Mouse (Mus musculus): ENCODE data around the gene Mcm2. TPM values are rescaled to one million over a fixed set of nuclear protein-coding genes. Genes with fewer than 3 reads are reported as not detected.
A peak's percentile ranks its signal among the peaks of the same experiment; 100 is the strongest.

The Mcm2 gene
- polyA plus RNA-seq, 1 experiment from 2014 or later, result 24.2 TPM

DNA sequence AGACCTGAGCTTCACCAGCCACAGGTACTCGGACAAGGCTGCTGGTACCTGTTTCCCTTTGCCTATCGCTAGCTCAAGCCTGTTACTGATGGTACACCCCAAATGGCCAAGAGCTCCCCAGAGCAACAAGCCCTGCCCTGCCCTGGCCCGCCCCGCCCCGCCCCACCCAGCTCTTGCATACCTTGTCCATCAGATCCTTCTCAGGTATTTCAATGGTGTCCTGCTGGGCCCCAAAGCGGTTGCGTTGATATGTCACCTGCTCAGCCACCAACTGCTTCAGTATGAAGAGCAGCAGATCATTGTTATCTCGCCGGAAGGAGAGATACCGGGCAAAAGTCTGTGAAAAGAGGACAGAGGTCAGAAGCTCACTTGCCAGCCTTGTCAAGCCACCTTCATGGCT, 14.4 kb downstream of the Mcm2 start:
- DNase-seq (ENCODE audit: low spot score) (no peak), ATAC-seq (ENCODE audit: low FRiP score, low TSS enrichment) (no peak)
- Histone ChIP-seq H3K9me3 (ENCODE audit: control insufficient read depth, low read length) (no peaks in the 10 kb centered on the region), H3K9ac (ENCODE audit: low read length) (no peak overlapping the region), H3K36me3 (ENCODE audit: control insufficient read depth, insufficient read depth, low read length) (peaks cover 15% of the 10 kb centered on the region), H3K27me3 (ENCODE audit: control insufficient read depth, insufficient read depth, low read length) (no peaks in the 10 kb centered on the region), H3K27ac (replicated peaks) (no peak overlapping the region), H3K4me2 (replicated peaks; ENCODE audit: low read depth) (no peak overlapping the region), H3K4me1 (replicated peaks; ENCODE audit: control insufficient read depth, insufficient read depth) (no peaks in the 10 kb centered on the region), H3K4me3 (ENCODE audit: low read depth, low read length) (no peak overlapping the region)
- TF ChIP-seq CTCF (IDR thresholded peaks at IDR 0.05; ENCODE audit: low read depth) (no peak), EP300 (optimal IDR thresholded peaks at IDR 0.05) (no peak)
- WGBS, result 80% methylated on average over 10 of the region's 10 CpGs

DNA sequence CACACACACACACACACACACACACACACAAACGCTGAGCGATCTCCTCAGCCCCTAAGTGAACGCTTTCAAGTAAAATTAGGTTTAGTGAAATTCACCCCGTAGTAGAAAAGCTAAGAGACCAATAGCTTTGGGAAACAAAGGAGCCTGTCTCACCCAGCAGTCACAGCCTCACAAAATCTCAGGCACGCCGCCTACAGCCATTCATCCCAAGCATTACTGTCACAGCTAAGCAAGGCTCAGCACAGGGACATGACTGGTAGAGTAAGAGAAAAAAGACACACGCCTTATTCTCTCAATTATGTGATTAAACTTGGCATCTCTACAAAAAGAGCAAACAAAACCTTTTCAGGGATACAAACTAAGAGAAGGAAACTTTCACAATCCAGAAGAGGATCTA, 17.2 kb downstream of the Mcm2 start:
- 71% methylated on average over 7 of the region's 7 CpGs for WGBS
- Histone ChIP-seq H3K9me3 (ENCODE audit: control insufficient read depth, low read length) (no peaks in the 10 kb centered on the region), H3K27me3 (ENCODE audit: control insufficient read depth, insufficient read depth, low read length) (no peaks in the 10 kb centered on the region), H3K4me2 (replicated peaks; ENCODE audit: low read depth) (no peak overlapping the region), H3K27ac (replicated peaks) (no peak overlapping the region), H3K36me3 (ENCODE audit: control insufficient read depth, insufficient read depth, low read length) (peaks cover 6% of the 10 kb centered on the region; the same call in 1 of the 2 replicates), H3K4me1 (replicated peaks; ENCODE audit: control insufficient read depth, insufficient read depth) (no peaks in the 10 kb centered on the region), H3K4me3 (ENCODE audit: low read depth, low read length) (no peak overlapping the region), H3K9ac (ENCODE audit: low read length) (no peak overlapping the region)
- DNase-seq (ENCODE audit: low spot score) (no peak), ATAC-seq (ENCODE audit: low FRiP score, low TSS enrichment) (no peak)
- TF ChIP-seq CTCF (IDR thresholded peaks at IDR 0.05; ENCODE audit: low read depth) (no peak), EP300 (optimal IDR thresholded peaks at IDR 0.05) (no peak)

DNA sequence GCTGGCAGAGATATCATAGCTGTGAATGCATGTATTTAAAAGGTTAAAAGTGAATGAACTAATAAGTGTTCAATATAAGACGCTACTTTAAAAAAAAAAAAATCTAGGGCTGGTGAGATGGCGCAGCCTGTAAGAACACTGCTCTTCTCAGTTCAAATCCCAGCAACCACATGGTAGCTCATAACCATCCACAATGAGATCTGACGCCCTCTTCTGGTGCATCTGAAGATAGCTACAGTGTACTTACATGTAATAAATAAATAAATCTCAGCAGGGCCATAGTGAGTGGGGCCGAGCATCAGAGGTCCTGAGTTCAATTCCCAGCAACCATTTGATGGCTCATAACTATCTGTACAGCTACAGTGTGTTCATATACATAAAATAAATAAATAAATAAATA, 19.1 kb downstream of the Mcm2 start:
- Histone ChIP-seq H3K36me3 (ENCODE audit: control insufficient read depth, insufficient read depth, low read length) (peaks cover 6% of the 10 kb centered on the region; the same call in 1 of the 2 replicates), H3K4me3 (ENCODE audit: low read depth, low read length) (no peak overlapping the region), H3K4me1 (replicated peaks; ENCODE audit: control insufficient read depth, insufficient read depth) (no peaks in the 10 kb centered on the region), H3K4me2 (replicated peaks; ENCODE audit: low read depth) (no peak overlapping the region), H3K9ac (ENCODE audit: low read length) (no peak overlapping the region), H3K27ac (replicated peaks) (no peak overlapping the region), H3K27me3 (ENCODE audit: control insufficient read depth, insufficient read depth, low read length) (no peaks in the 10 kb centered on the region), H3K9me3 (ENCODE audit: control insufficient read depth, low read length) (no peaks in the 10 kb centered on the region)
- ATAC-seq (ENCODE audit: low FRiP score, low TSS enrichment), result no peak
- TF ChIP-seq CTCF (IDR thresholded peaks at IDR 0.05; ENCODE audit: low read depth), result peak; percentile 43; the same call in 1 of the 2 replicates
- no peak for TF ChIP-seq EP300 (optimal IDR thresholded peaks at IDR 0.05)
- 64% methylated on average over 4 of the region's 4 CpGs for WGBS
- no peak for DNase-seq (ENCODE audit: low spot score)

DNA sequence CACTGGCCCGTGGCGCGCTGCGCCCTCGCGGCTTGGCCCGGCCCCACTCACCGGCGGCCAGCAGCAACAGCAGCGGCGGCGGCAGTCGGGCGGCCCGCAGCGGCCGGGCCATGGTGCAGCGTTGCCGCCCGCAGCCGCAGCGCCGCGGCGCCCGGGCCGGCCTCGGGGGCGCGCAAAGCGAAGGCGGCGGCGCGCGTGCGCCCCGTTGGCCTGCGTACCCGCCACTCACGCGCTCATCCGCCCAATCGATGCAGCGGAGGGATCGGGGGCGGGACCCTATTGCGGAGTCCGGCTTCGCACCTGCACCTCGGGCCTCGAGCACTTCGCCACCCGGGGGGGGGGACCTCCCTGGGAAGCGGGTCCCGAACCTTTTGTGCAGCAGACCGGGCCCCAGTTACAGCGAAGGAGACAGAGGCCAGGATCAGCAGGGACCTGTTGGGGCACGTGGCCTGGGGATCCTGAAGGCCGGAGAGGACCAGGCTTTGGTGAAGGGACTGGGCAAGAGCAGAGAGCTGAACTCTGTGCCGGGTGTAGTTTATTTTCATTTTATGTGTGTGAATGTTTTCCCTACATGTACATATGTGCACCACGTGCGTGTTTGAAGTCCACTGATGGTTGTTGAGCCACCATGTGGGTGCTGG, 23.6 kb downstream of the Mcm2 start, which contains the start of gene Podxl2:
TSS of gene Podxl2 (minus strand) at position 177 of the 641 bp plus-strand sequence.
- H3K9me3 ChIP-seq (ENCODE audit: control insufficient read depth, low read length), result no peaks in the 10 kb centered on the region
- ATAC-seq (ENCODE audit: low FRiP score, low TSS enrichment) (peak; percentile 72), DNase-seq (ENCODE audit: low spot score) (peak; percentile 71)
- TF ChIP-seq CTCF (IDR thresholded peaks at IDR 0.05; ENCODE audit: low read depth) (no peak), EP300 (optimal IDR thresholded peaks at IDR 0.05) (no peak)
- H3K9ac ChIP-seq (ENCODE audit: low read length), result peak within 1 kb of the TSS; percentile 68
- no peak within 1 kb of the TSS; the same call in 1 of the 2 replicates for H3K27ac ChIP-seq (replicated peaks)
- peak within 1 kb of the TSS; percentile 97 for H3K4me2 ChIP-seq (replicated peaks; ENCODE audit: low read depth)
- peak within 1 kb of the TSS; percentile 67 for H3K4me3 ChIP-seq (ENCODE audit: low read depth, low read length)
- 7% methylated on average over 47 of the region's 63 CpGs for WGBS
- no peaks in the 10 kb centered on the region for H3K36me3 ChIP-seq (ENCODE audit: control insufficient read depth, insufficient read depth, low read length)
- no peaks in the 10 kb centered on the region for H3K27me3 ChIP-seq (ENCODE audit: control insufficient read depth, insufficient read depth, low read length)
- H3K4me1 ChIP-seq (replicated peaks; ENCODE audit: control insufficient read depth, insufficient read depth), result no peaks in the 10 kb centered on the region

DNA sequence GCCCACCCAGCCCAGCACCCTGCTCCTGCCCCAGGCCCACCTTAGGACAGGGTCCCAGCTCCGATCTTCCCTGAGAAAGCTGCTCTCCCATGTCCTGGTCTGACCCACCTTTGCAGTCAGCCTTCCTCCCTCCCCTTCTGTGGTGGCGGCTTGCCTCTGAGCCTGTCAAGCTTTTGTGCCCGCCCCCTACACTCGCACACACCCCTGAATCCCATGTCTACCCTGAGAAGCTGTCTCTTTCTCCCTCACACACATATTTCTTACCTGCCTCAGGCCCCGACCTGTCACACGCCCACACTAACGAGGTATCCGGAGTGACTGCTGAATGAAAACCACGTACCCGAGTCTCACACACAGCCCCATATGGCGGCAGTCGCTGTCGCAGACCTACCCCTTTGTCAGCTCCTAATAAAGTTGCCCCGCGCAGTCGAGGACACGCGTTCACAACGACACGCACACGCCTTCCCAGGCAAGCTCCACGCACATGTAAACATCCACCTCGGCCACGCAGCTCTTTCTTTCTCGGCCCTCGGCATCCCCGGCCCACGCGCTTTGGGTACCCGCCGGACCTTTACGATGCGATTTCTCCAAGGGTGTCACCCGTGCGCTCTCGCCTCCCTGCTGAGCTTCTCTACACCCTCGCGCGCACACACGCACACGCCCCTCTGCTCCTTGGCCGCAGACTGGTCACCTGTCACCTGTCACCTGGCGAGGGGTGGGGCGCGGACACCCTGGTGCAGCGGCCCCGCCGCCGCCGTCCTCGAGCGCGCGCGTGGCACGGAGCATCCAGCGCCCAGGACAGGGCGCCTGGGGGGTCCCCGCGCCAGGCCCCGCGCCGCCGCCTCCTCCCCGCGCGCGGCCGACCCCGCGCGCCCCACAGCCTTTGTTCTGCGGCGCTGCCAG, 24.4 kb downstream of the Mcm2 start:
- Histone ChIP-seq H3K4me2 (replicated peaks; ENCODE audit: low read depth) (peak overlapping the region; percentile 97), H3K4me3 (ENCODE audit: low read depth, low read length) (peak overlapping the region; percentile 67), H3K36me3 (ENCODE audit: control insufficient read depth, insufficient read depth, low read length) (no peaks in the 10 kb centered on the region), H3K4me1 (replicated peaks; ENCODE audit: control insufficient read depth, insufficient read depth) (no peaks in the 10 kb centered on the region), H3K9ac (ENCODE audit: low read length) (peak overlapping the region; percentile 68), H3K27me3 (ENCODE audit: control insufficient read depth, insufficient read depth, low read length) (no peaks in the 10 kb centered on the region), H3K27ac (replicated peaks) (no peak overlapping the region; the same call in 1 of the 2 replicates), H3K9me3 (ENCODE audit: control insufficient read depth, low read length) (no peaks in the 10 kb centered on the region)
- ATAC-seq (ENCODE audit: low FRiP score, low TSS enrichment) (peak; percentile 48), DNase-seq (ENCODE audit: low spot score) (peak; percentile 44)
- no peak for TF ChIP-seq EP300 (optimal IDR thresholded peaks at IDR 0.05)
- TF ChIP-seq CTCF (IDR thresholded peaks at IDR 0.05; ENCODE audit: low read depth), result no peak
- WGBS, result 2% methylated on average over 67 of the region's 74 CpGs

All from stomach, postnatal 0 days (tissue).